Comparison of ENCODE assay signal across 10 mouse cellular contexts in genomic region chr8:120251411-120252035, GRCm38 (mm10). TPM values are rescaled to one million over a fixed set of nuclear protein-coding genes. Genes with fewer than 3 reads are reported as not detected.
DNase-seq lines count a peak whose midpoint lies in the region; ATAC-seq and TF ChIP-seq lines count a peak whose summit lies in the region.
"Had no signal": no experiment of that assay in that cellular context is flagged by ENCODE, and none has a peak within 500 bp of the region (broad histone marks: within the 10 kb centered on the region; RNA-seq: fewer than 3 reads in every experiment).

No protein-coding gene starts in this region.

- intact Hi-C loops in gastrocnemius, adult 2 months (cut with DNase I) = loop anchor here (2.0 kb wide), 1 partner anchor 21 kb away; no protein-coding TSS in a partner anchor

- no peaks in the 10 kb centered on the region for H3K9me3 ChIP-seq in embryonic facial prominence, embryonic 13.5 days
- H3K9me3 ChIP-seq in hindbrain, embryonic 12.5 days (replicated peaks) = no peaks in the 10 kb centered on the region
- no peaks in the 10 kb centered on the region for H3K9me3 ChIP-seq in midbrain, embryonic 11.5 days (ENCODE audit: control insufficient read depth, low read length)

- H3K27ac ChIP-seq in gastrocnemius, adult 2 months = peak overlapping the region; percentile 94
- H3K27ac ChIP-seq in embryonic facial prominence, embryonic 13.5 days = peak overlapping the region; percentile 55; the same call in 1 of the 2 replicates
- H3K27ac ChIP-seq in hindbrain, embryonic 12.5 days = peak overlapping the region; percentile 77
- peak overlapping the region; percentile 57; the same call in 1 of the 2 replicates for H3K27ac ChIP-seq in midbrain, embryonic 11.5 days (ENCODE audit: low read depth, low read length)

- WGBS in embryonic facial prominence, embryonic 13.5 days = 66% methylated on average over 9 of the region's 9 CpGs
- WGBS in hindbrain, embryonic 12.5 days = 60% methylated on average over 9 of the region's 9 CpGs
- WGBS in midbrain, embryonic 11.5 days = 63% methylated on average over 9 of the region's 9 CpGs

- H3K4me3 ChIP-seq in gastrocnemius, adult 2 months = peak overlapping the region; percentile 67
- H3K4me3 ChIP-seq in embryonic facial prominence, embryonic 13.5 days = no peak overlapping the region
- no peak overlapping the region for H3K4me3 ChIP-seq in hindbrain, embryonic 12.5 days
- H3K4me3 ChIP-seq in midbrain, embryonic 11.5 days (ENCODE audit: low read depth, low read length) = no peak overlapping the region
- H3K4me3 ChIP-seq: megakaryocyte, embryonic 14.5 days had no signal

- H3K36me3 ChIP-seq in embryonic facial prominence, embryonic 13.5 days = peaks cover 4% of the 10 kb centered on the region; the same call in 1 of the 2 replicates
- no peaks in the 10 kb centered on the region for H3K36me3 ChIP-seq in hindbrain, embryonic 12.5 days
- H3K36me3 ChIP-seq in midbrain, embryonic 11.5 days (ENCODE audit: control insufficient read depth, insufficient read depth, low read length) = no peaks in the 10 kb centered on the region

- no peak overlapping the region for H3K4me2 ChIP-seq in embryonic facial prominence, embryonic 13.5 days
- no peak overlapping the region for H3K4me2 ChIP-seq in hindbrain, embryonic 12.5 days (replicated peaks)
- no peak overlapping the region for H3K4me2 ChIP-seq in midbrain, embryonic 11.5 days

- H3K9ac ChIP-seq in embryonic facial prominence, embryonic 13.5 days = 0 out of 2 replicates have a peak overlapping the region, but pooled peaks have one; percentile 37
- 0 out of 2 replicates have a peak overlapping the region, but pooled peaks have one; percentile 18 for H3K9ac ChIP-seq in hindbrain, embryonic 12.5 days
- peak overlapping the region; percentile 31; the same call in 1 of the 2 replicates for H3K9ac ChIP-seq in midbrain, embryonic 11.5 days (ENCODE audit: low read length)

- no peak for TF ChIP-seq CTCF in gastrocnemius, adult 2 months (IDR thresholded peaks at IDR 0.05)

- H3K4me1 ChIP-seq in embryonic facial prominence, embryonic 13.5 days = peaks cover 60% of the 10 kb centered on the region
- peaks cover 29% of the 10 kb centered on the region for H3K4me1 ChIP-seq in hindbrain, embryonic 12.5 days
- H3K4me1 ChIP-seq in midbrain, embryonic 11.5 days (ENCODE audit: control insufficient read depth, insufficient read depth, low read length) = peaks cover 13% of the 10 kb centered on the region
- H3K4me1 ChIP-seq: megakaryocyte, embryonic 14.5 days had no signal

- no peak for ATAC-seq in embryonic facial prominence, embryonic 13.5 days (ENCODE audit: insufficient number of reproducible peaks, insufficient read depth, low FRiP score, low TSS enrichment, low read depth)
- peak; percentile 23; the same call in 1 of the 2 replicates for ATAC-seq in hindbrain, embryonic 12.5 days (ENCODE audit: low FRiP score)
- no peak for ATAC-seq in midbrain, embryonic 11.5 days (ENCODE audit: low FRiP score)

- DNase-seq in gastrocnemius, adult 2 months = peak; percentile 83
- DNase-seq in gastrocnemius, postnatal 10 days = no peak
- DNase-seq in midbrain, embryonic 11.5 days (ENCODE audit: low spot score, missing footprints) = no peak
- no peak for DNase-seq in cerebellum, postnatal 36 days
- DNase-seq in thymus, postnatal 4 days = no peak
- no peak for DNase-seq in layer of hippocampus, adult 9-10 months (ENCODE audit: low spot score)
- DNase-seq: thymus, adult 18-20 months had no signal

- no peaks in the 10 kb centered on the region for H3K27me3 ChIP-seq in embryonic facial prominence, embryonic 13.5 days
- H3K27me3 ChIP-seq in hindbrain, embryonic 12.5 days = no peaks in the 10 kb centered on the region
- H3K27me3 ChIP-seq in midbrain, embryonic 11.5 days (ENCODE audit: control insufficient read depth, insufficient read depth, low read length) = no peaks in the 10 kb centered on the region

RNA-seq across cellular contexts. Expression of gene Gse1, which starts 23.3 kb away (rescaled TPM):
- total RNA-seq in gastrocnemius, adult 2 months (2021) = 10 to 100 TPM; 26.5 to 37.3 TPM
- 10 to 100 TPM; 25.5 to 38.6 TPM for total RNA-seq in gastrocnemius, postnatal 10 days (2021)
- polyA plus RNA-seq in embryonic facial prominence, embryonic 13.5 days (2015; fragmentation: Nextera tagmentation; extraction: Ambion mirVana) = 6.4 and 8.6 TPM in 2 replicates
- polyA plus RNA-seq in hindbrain, embryonic 12.5 days (2016; fragmentation: Nextera tagmentation; extraction: Ambion mirVana) = 22.4 and 24.0 TPM in 2 replicates
- polyA plus RNA-seq in midbrain, embryonic 11.5 days (2014; fragmentation: Nextera tagmentation; extraction: Ambion mirVana) = 18.5 and 20.7 TPM in 2 replicates
